Mouse (Mus musculus) C2C12 (cell line): ENCODE measurements around the gene Il4i1.

Experiments used
- CTCF ChIP-seq: IDR thresholded peaks from one replicate; pipeline ENCODE4 v1.5.1; 2011; ENCODE audit not compliant: control insufficient read depth, insufficient read depth, insufficient read length
- USF1 ChIP-seq: IDR thresholded peaks from one replicate; pipeline ENCODE4 v1.6.1; 2011; ENCODE audit warnings: low read depth, mild to moderate bottlenecking, control low read depth, moderate library complexity

DNA sequence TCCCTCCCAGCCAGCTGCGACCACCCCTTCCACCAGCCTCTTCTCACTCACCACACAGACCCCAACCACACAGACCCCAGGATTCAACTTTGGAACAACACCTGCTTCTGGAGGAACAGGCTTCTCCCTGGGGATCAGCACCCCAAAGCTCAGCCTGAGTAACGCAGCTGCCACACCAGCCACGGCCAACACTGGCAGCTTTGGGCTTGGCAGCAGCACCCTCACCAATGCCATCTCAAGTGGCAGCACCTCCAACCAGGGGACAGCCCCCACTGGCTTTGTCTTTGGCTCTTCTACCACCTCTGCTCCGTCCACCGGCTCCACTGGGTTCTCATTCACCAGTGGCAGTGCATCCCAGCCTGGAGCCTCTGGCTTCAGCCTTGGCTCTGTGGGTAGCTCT is 12.5 kb downstream of the Il4i1 start:
- TF ChIP-seq USF1 (no peak), CTCF (no peak)
